Mouse (Mus musculus): ENCODE measurements around the gene Ggct.

GRCm38 (mm10) chr6:54964755-54965154, 28.0 kb downstream of the Ggct start:
- TF ChIP-seq CTCF (IDR thresholded peaks at IDR 0.05; ENCODE audit: low read depth): no peak
- TF ChIP-seq EP300 (IDR thresholded peaks at IDR 0.05; ENCODE audit: low read depth): no peak

Data from heart, postnatal 0 days (tissue).